Comparison of ENCODE assay signal across 11 mouse cellular contexts in the genomic region with DNA sequence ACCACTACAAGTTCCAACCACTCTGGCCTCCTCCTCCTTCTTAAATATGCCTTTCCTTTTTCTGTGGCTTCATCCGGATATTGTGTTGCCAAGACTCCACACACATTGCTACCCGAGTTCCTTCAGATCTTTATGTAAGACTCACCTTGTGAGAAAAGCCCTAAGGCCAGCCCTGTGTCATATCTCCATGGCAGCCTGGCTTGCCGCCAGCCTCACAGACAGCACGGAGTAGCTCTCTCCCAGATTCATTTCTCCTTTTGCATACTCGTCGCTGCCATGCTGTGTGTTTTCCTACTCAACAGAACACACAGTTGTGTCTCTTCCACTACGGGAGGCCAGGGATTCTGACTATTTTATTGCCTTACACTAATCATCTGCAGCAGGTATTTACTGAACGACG.
DNase-seq lines count a peak whose midpoint lies in the region; ATAC-seq lines count a peak whose summit lies in the region.
"Had no signal": no experiment of that assay in that cellular context is flagged by ENCODE, and none has a peak within 500 bp of the region (broad histone marks: within the 10 kb centered on the region; RNA-seq: fewer than 3 reads in every experiment).

No protein-coding gene starts in this region.

- H3K36me3 ChIP-seq in forebrain, embryonic 14.5 days (ENCODE audit: control insufficient read depth, insufficient read depth, low read length) = no peaks in the 10 kb centered on the region
- no peaks in the 10 kb centered on the region for H3K36me3 ChIP-seq in intestine, embryonic 16.5 days (ENCODE audit: control insufficient read depth, insufficient read depth, low read length)
- H3K36me3 ChIP-seq: liver, embryonic 15.5 days had no signal

- H3K9ac ChIP-seq in forebrain, embryonic 14.5 days (ENCODE audit: low read length) = no peak overlapping the region
- no peak overlapping the region for H3K9ac ChIP-seq in intestine, embryonic 16.5 days (ENCODE audit: low read depth, low read length)
- H3K9ac ChIP-seq: liver, embryonic 15.5 days had no signal

- H3K27me3 ChIP-seq in forebrain, embryonic 14.5 days (replicated peaks; ENCODE audit: control insufficient read depth, insufficient read depth, low read length) = no peaks in the 10 kb centered on the region
- no peaks in the 10 kb centered on the region for H3K27me3 ChIP-seq in intestine, embryonic 16.5 days (replicated peaks; ENCODE audit: control insufficient read depth, insufficient read depth, low read length)
- H3K27me3 ChIP-seq: liver, embryonic 15.5 days had no signal

- no peak overlapping the region for H3K4me3 ChIP-seq in forebrain, embryonic 14.5 days (ENCODE audit: low read depth, low read length)
- no peak overlapping the region for H3K4me3 ChIP-seq in intestine, embryonic 16.5 days (ENCODE audit: low read length)
- H3K4me3 ChIP-seq: liver, embryonic 15.5 days had no signal

- ATAC-seq in forebrain, embryonic 14.5 days = peak; percentile 60; the same call in 1 of the 2 replicates
- ATAC-seq in intestine, embryonic 16.5 days = no peak
- ATAC-seq: Patski had no signal

- peaks cover 6% of the 10 kb centered on the region for H3K4me1 ChIP-seq in forebrain, embryonic 14.5 days (ENCODE audit: control insufficient read depth, insufficient read depth, low read length)
- no peaks in the 10 kb centered on the region; the same call in 1 of the 2 replicates for H3K4me1 ChIP-seq in intestine, embryonic 16.5 days (ENCODE audit: control insufficient read depth, insufficient read depth, low read length)
- H3K4me1 ChIP-seq: liver, embryonic 15.5 days had no signal

- H3K4me2 ChIP-seq in forebrain, embryonic 14.5 days (ENCODE audit: low read length) = no peak overlapping the region
- no peak overlapping the region for H3K4me2 ChIP-seq in intestine, embryonic 16.5 days (ENCODE audit: low read depth, low read length)
- H3K4me2 ChIP-seq: liver, embryonic 15.5 days had no signal

- DNase-seq in adrenal gland, adult 2 months = peak; percentile 21
- no peak for DNase-seq in adrenal gland, adult 8-10 months
- peak; percentile 10 to 19 for DNase-seq in left cerebral cortex, adult 18-20 months (ENCODE audit: low spot score in 2 of 2)
- no peak for DNase-seq in left cerebral cortex, adult 11 months (ENCODE audit: low spot score)
- peak; percentile 52 for DNase-seq in adrenal gland, postnatal 25 days
- DNase-seq in forebrain, embryonic 14.5 days (ENCODE audit: low spot score) = peak; percentile 64
- DNase-seq in natural killer cell, adult 2 months (ENCODE audit: low spot score in 2 of 2) = no peak

- WGBS in forebrain, embryonic 14.5 days = 53% methylated on average over 9 of the region's 9 CpGs
- 58% methylated on average over 9 of the region's 9 CpGs for WGBS in intestine, embryonic 16.5 days

- H3K27ac ChIP-seq in forebrain, embryonic 14.5 days (ENCODE audit: low read depth, low read length) = no peak overlapping the region
- no peak overlapping the region for H3K27ac ChIP-seq in intestine, embryonic 16.5 days (ENCODE audit: low read length)
- H3K27ac ChIP-seq: kidney, postnatal 0 days; liver, embryonic 15.5 days had no signal

- H3K9me3 ChIP-seq in forebrain, embryonic 14.5 days (replicated peaks; ENCODE audit: control insufficient read depth, low read length) = no peaks in the 10 kb centered on the region
- no peaks in the 10 kb centered on the region for H3K9me3 ChIP-seq in intestine, embryonic 16.5 days (ENCODE audit: control insufficient read depth, low read length)
- H3K9me3 ChIP-seq: liver, embryonic 15.5 days had no signal

Comparison
In these comparisons a context has a peak if more than half of its experiments do, and no peak if none do; other contexts are left out.
1. DNase-seq: peak in adrenal gland, adult 2 months (single experiment), left cerebral cortex, adult 18-20 months (2 of 2), adrenal gland, postnatal 25 days (single experiment) and forebrain, embryonic 14.5 days (single experiment); none in adrenal gland, adult 8-10 months (single experiment), left cerebral cortex, adult 11 months (single experiment) and natural killer cell, adult 2 months (0 of 2).